ENCODE assay signal across 16 mouse cellular contexts in genomic region chr3:148005831-148006230, GRCm38 (mm10).
"Had no signal": no experiment of that assay in that cellular context is flagged by ENCODE, and none has a peak within 500 bp of the region (broad histone marks: within the 10 kb centered on the region; RNA-seq: fewer than 3 reads in every experiment).

No protein-coding gene starts in this region.

- H3K9me3 ChIP-seq: intestine, embryonic 15.5 days; limb, embryonic 10.5 days; liver, embryonic 15.5 days; midbrain, embryonic 10.5 days; midbrain, embryonic 15.5 days; neural tube, embryonic 13.5 days had no signal

- H3K4me1 ChIP-seq: intestine, embryonic 15.5 days; liver, embryonic 15.5 days; midbrain, embryonic 10.5 days; midbrain, embryonic 15.5 days; neural tube, embryonic 13.5 days had no signal

- H3K36me3 ChIP-seq: intestine, embryonic 15.5 days; limb, embryonic 10.5 days; liver, embryonic 15.5 days; midbrain, embryonic 10.5 days; midbrain, embryonic 15.5 days; neural tube, embryonic 13.5 days had no signal

- H3K27ac ChIP-seq: hindbrain, postnatal 0 days; intestine, embryonic 15.5 days; left cerebral cortex, adult 2 months; limb, embryonic 10.5 days; liver, embryonic 15.5 days; macrophage; midbrain, embryonic 10.5 days; midbrain, embryonic 15.5 days; neural tube, embryonic 13.5 days had no signal

- H3K27me3 ChIP-seq: intestine, embryonic 15.5 days; liver, embryonic 15.5 days; midbrain, embryonic 15.5 days; neural tube, embryonic 13.5 days had no signal

- DNase-seq: lung, adult 2 months; lung, postnatal 10 days; retina, postnatal 1 day; right cerebral cortex, postnatal 4 days; spleen, adult 18-20 months; thymus, postnatal 36 days had no signal

- ATAC-seq: hindbrain, postnatal 0 days; intestine, embryonic 15.5 days; midbrain, embryonic 15.5 days had no signal

- H3K4me3 ChIP-seq: intestine, embryonic 15.5 days; left cerebral cortex, adult 2 months; limb, embryonic 10.5 days; liver, embryonic 15.5 days; midbrain, embryonic 10.5 days; midbrain, embryonic 15.5 days; neural tube, embryonic 13.5 days had no signal

- H3K4me2 ChIP-seq: intestine, embryonic 15.5 days; liver, embryonic 11.5 days; liver, embryonic 15.5 days; midbrain, embryonic 15.5 days; neural tube, embryonic 13.5 days had no signal

- H3K9ac ChIP-seq: intestine, embryonic 15.5 days; liver, embryonic 15.5 days; midbrain, embryonic 15.5 days; neural tube, embryonic 13.5 days had no signal
